Mouse (Mus musculus) fat pad, adult 2 months (tissue): ENCODE results near the gene Txnrd2.

Source experiments
- DNase-seq: peaks from one replicate; pipeline ENCODE4 v3.0.0-alpha.2; 2011; ENCODE audit warnings: low read depth, low spot score; ENCODE audit errors: extremely low read depth

The Txnrd2 gene

DNA sequence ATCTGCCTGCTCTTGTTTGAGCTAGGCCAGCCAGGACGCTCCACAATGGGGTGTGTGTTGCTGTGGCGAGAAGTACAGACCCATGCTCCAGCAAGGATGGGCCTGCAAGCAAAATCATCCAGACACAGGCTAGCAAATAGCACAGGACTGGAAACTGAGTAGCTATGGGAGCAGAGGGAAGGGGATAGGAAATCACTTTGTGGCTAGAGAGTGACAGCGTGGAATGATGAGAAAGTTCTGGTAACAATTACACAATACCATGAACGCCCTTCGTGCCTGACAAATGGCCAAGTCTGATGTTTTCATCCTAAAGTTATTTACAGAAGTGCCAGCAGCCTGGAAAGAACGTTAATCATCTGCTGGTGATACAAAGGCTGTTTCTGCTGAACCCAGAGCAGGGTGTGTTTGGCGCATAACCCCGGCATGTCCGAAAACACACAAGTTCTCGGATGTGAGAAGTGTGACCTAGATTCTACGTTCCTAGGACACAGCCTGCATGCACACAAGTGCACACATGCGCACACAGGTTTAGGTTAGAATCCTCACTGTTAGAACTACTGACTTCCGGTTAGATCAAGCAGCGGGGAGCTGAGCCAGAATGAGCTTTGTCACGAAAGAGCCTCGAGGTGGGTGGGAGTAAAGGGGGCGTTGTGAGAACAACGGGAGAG, 10.0 kb upstream of the Txnrd2 start:
- DNase-seq = no peak

DNA sequence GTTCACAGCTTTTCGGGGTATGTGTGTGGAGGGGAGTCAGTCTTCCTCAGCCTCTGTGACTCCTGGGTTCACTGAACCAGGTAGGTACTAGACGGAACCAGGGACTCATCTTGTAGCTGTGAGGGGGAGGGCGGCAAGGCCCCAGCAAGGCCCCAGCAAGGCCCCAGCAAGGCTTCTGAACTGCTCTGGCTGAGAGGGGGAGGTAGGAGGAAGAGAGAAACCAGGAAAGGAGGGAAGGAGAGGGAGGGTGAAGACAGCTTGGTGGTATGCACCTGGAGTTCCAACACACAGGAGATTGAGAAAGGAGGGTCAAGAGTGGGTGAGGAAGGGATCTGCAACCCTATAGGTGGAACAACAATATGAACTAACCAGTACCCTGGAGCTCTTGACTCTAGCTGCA, 9.3 kb upstream of the Txnrd2 start:
- DNase-seq = no peak

DNA sequence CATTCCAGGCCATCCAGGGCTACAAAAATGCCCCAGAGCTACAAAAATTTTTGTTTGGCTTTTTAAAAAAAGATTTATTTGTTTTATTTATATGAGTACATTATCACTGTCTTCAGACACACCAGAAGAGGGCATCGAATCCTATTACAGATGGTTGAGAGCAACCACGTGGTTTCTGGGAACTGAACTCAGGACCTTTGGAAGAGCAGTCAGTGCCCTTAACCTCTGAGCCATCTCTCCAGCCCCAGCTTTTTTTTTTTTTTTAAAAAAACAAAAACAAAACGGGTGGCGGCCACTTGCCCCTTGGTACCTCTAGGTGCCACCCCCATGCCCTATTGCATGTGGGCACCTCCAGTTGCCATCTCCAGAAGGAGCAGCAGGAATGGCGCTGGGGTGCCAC, 8.7 kb upstream of the Txnrd2 start:
- DNase-seq = no peak

DNA sequence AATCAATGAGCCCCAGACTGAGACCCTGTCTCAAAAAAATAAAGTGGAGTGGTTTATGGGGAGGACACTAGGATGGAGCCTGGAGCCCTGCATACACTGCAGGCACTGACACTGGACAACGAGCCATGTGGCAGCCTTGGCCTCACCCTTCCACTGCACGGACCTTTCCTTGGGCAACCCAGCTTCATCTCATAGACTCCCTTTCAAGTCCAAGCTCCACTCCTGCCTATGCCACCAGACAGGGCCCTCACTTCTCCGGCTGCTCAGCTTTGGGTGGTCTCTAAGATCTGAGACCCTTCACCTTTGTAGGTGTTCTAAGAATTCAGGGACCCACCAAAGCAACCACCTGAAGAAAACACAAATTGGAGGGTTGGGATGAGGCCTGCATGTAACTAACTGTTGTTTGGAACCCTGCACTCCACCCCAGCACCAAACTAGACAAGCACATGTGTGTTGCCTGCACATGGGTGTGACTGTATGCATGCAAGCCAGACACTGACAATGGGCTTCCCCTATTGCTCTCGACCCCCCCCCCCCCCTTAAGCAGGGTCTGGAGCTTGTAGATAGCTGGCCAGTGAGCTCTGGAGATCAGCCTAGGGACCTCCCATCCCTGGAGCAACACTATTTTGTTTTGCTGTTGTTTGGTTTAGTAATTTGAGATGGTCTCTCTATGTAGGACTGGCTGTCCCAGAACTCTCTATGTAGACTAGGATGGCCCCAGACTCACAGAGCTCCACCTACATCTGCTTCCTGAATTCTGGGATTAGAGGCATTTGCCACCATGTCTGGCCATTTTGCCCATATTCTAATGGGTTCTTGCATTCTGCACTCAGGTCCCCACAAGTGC, 7.2 kb upstream of the Txnrd2 start:
- no peak for DNase-seq

DNA sequence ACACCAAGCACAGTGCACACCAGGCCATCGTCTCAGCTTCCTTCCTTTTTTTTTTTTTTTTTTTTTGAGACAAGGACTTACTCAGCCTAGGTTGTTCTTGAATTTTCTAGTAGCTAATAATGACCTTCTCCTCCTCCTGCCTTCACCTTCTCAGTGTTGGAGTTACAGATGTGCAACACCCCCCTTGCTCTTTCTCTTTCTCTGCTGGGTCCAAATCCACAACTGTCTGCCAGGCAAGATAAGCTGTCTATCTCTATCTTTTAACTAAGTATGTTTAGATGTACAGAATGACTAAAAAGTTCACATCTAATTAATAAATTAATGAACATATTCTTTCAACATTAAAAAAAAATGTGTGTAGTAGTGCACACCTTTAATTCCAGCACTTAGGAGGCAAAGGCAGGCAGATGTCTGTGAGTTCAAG, 6.6 kb upstream of the Txnrd2 start:
- DNase-seq = no peak

DNA sequence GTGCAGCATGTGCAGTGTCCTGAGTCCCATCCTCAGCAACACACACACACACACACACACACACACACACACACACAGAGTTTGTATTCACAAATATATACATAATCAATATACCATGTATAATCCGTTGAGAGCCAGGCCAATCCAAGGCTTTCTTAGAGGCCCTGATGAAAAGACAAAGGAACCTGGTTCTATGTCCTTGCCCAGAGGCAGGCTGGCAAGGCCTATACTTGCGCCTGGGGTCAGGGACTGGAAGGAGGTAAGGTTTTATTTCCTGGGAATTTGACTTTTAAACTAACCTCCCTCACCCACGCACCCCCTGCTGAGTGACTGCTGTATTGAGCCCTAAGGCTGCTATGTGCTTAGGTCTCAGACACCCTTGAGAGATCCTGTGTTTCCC, 5.6 kb upstream of the Txnrd2 start:
- no peak for DNase-seq

DNA sequence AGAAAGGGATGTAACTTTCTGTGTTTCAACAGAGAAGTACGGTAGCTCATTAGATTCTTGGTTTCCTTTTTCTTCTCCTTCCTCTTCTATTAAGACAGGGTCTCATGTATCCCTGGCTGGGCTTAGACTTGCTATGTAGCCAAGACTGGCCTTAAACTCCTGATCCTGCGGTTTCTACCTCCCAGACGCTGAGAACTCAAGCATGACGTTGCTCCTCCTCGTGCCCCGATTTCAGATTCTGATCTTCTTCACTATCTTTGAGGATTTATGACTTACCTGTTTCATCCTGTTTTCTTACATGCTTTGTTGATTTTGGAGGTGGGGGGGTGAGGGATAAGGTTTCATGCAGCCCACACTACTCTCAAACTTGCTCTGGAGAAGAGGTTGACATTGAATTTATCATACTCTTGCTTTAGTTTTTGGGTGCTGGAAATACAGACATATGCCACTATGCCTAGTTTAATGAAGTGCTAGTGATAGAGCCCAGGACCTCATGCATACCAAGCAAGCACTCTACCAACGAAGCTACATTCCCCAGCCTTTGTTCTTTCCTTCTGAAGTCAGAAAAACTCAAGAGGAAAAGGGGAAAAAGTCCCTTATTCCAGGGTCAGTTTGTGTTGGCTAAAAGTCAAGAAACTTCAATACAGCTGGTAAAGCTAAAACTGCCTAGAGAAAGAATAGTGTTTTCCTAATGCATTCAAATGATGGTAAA, 2.8 kb upstream of the Txnrd2 start:
- no peak for DNase-seq

DNA sequence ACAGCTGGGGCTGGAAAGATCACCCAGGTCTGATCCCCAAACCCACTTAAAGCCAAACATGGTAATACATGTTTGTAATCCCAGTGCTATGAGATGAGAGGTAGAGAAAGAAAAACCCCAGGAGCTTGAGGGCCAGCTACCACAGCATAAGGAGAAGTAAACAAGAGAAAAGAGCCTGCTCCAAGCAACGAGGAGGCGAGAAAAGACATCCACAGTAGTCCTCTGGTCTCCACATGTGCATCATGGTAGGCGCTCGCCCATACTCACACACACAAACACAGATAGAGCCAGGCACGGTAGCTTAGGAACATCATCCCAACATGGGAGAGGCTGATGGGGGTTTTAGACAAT, 2.3 kb upstream of the Txnrd2 start:
- DNase-seq = no peak

DNA sequence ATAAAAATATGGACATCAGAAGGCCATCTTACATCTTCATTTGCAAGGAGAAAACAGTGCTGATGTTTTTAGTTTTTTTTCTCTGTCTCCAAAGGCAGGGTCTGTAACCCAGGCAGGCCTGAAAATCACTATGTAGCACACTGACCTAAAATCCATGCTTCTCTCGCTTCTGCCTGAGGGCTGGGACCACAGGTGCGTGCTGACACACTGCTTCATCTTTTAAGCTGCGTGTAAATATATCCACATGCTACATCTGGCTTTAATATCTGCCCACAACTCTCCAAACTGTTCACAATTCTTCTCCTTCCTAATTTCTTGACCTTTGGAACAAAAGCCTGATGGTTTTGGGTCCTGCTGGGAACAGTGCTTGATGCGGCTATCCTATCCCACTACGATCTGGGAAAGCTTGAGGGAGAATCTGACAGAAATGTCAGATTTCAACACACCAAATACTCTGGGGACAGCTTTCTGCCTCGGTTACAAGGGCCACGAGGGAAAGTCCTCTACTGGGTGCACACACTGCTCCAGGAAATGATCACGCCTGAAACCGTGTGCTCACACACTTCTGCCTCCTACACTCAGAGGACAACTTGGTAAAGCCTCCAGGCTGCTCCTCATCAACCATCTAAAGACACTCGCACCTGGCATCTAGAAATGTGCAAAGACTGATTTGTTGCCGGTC, 1.7 kb upstream of the Txnrd2 start:
- DNase-seq = no peak

DNA sequence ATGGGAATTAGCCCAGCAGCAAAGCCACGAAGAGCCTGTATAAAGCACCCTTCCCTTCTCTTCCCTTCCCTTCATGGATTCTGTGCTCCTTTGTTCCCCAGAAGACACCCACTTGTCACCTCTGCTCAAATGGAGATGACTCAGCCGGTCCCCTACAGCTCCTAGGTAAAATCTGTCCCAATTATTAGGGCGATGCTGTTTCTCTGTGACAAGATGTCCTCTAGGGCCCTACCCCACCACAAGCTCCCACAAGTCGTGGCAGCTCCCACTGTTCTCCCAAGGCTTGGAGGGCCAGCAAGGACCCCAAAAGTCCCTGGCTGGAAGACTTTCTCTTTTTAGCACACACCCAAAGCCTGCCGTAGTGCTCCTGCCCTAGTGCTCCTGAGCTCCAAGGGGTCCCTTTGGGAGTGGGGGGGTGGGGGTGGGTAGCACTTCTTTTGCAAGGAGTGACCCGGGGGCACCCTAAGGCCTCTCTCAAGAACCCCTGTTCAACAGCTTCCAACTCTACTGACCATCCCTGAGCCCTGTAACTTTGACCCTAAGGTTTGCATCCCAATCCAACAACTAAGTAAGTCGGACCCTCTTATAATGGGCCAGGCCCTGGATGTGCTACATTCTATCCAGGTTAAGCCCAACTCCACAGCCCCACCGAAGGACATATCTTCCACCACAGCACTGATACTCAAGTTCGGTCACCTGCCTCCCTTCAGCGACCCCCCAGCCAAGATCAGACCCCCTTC, 539 bp upstream of the Txnrd2 start:
- DNase-seq = no peak

DNA sequence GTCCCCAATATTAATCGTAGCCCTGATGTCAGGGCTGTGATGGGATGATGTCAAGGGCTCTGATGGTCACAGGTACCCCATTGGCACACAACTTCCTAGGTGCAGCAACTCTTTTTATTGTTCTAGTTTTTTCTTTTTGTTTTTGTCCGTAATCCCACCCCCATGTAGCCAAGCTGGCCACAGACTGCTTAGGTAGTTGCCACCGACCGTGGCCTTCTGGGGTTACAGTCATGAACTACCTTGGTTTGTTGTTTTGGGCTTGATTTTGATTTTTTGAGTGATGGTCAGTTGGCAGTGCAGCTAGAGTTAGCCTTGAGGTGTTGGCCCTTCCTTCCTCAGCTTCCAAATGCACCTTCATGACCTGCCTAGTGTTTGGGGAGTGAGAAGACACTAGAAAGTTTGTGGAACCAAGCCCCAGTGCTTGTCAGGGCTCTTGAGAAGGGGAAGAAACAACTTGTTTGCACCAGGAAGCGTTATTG, 657 bp downstream of the Txnrd2 start, which contains the start of gene Comt:
TSS of gene Comt (minus strand) at position 51 of the 479 bp plus-strand sequence.
- DNase-seq = no peak

DNA sequence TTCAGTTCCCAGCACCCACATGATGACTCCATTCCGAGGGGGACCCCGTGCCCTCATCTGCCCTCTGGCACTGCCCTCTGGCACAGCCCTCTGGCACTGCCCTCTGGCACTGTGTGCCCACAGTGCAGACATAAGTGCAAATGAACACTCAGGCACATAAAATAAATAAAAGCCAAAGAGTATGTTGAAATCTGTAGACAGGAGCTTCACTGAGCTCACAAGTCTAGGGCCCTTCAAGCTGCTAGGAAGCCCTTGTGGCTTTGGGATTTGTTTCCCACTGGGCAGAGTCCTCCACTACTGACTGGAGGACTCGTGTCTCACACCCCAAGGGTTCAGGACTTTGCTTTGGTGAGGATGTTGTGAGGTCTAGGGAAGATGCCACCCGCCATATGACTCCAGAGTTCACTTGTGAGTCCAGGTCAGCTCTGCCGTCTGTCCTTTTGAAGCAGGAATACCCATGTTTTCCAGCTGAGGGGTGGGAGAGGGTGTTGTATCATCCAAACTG, 1.9 kb downstream of the Txnrd2 start:
- DNase-seq = no peak

DNA sequence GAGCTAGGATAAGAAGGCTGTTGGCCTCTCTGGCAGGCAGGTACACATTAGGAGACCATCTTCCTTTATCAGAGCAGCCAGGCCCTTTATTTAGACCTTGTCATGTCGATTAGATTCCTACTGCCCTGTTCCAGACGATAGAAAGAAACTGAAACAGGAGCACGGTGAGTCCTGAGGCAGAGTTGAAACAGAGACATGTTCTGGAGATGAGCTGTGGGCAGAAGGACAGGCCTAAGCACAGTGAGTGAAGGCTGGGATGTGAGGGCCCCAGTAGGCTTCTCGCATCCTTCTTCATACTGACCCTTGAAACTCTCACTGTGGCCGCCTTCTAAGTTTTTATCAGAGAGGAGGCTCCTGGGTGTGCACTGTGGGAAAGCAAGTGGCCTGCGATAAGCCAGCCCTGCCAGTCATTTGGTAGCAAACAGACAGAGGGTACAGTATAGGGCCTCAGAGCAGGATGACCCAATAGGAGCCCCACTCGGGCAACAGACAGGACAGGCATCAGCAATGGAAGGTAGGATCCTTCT, 2.4 kb downstream of the Txnrd2 start:
- no peak for DNase-seq

DNA sequence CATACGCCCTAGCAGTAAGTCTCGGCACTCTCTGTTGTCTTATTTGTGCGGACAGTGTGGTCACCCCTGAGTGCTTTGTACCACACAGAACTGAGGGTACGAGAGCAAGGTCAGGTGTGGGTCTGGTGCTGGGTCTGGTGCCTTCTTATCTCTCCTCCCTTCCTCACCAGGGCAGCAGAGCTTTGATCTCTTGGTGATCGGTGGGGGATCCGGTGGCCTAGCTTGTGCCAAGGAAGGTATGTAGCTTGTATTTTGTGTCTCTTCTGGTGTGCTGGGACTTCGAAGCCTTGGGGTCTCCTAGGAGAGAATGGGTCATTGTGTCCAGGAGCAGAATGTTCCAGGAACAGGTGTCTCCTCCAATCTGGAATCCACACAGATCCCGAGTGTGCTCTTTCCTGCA, 3.5 kb downstream of the Txnrd2 start:
- DNase-seq = no peak

DNA sequence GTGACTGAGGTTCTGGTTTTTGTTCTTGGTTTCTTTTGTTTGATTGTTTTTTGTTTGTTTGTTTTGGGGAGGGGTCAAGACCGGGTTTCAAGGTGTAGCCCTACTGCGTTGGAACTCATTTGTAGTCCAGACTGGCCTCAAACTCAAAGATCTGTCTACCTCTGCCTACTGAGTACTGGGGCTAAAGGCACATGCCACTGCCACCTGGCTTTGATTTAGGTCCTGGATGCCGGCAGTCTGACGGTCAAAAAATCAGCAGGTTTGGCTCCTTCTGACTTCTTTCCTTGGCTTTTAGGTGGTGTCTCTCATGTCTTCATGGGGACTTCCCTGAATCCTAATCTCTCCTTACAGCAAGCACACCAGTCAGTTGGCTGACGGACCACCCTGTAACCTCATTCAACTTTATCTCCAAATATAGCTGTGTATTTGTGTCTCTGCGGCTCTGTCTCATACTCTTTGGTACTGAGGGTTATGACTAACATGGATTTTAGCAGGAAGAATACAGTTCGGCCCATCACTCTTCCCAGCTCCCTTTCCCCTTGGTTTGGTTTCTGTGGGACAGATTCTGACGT, 4.5 kb downstream of the Txnrd2 start:
- no peak for DNase-seq

DNA sequence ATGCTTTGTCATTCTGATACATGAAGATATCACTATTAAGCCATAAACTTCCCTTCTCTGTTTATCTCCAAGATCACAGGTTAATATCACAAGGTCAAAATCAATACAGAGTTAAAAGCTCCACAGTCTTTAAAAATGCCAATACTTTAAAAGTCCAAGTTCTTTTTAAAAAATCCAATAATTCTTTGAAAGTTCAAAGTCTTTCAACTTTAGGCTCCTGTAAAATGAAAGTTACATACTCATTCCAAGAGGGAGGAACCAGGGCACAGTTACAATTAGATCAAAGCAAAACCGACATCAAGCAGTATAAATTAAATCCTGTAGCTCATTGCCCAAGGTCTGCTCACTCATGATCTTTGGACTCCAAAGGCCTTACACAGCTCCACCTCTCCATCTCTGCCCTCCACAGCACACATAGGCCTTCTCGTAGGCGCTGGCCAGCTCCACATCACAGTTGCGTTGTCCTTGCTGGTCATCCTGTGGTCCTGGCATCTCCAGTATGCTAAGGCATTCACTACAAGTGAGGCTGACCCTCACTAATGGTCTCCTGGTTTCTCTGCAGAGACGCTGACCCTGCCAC, 7.2 kb downstream of the Txnrd2 start:
- no peak for DNase-seq

DNA sequence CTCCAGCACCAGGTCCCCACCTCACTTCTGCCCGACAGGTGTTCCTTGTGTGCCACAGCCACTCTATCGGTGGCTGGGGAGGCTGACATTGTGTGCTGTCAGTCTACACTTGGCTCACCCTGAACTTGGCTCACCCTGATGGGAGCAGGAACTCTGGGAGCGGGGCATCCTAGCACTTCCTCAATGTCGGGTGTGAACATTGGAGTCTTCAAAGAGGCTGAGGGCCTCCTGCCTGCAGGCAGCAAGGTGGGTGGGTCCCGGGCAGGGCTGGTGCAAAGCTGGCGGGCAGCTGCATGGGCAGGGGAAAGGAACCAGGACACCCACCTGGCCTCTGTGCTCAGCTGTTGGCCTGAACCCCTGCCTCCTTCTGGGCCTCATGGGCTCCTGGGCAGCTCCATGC, 9.9 kb downstream of the Txnrd2 start:
- no peak for DNase-seq

DNA sequence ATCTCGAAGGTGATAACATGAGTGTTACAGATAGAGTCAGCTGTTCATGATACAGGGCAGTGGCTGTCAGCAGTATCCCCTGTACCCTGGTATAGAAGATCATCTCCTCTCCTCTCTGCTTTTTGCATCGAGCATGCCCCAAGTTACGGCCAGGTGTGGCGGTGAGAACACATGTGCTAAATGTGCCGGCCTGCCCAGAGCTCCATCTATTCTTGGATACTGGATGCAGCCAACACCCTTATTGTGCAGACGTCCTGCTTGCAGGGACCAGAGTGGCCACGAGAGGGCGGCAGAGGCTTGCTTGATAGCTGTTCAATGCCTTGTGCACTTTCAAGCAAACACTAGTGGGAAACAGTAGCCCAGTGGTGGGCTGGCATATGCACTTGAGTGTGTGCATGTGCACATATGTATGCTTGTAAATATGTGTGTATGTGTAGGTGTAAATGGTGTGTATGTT, 17.2 kb downstream of the Txnrd2 start:
- no peak for DNase-seq

DNA sequence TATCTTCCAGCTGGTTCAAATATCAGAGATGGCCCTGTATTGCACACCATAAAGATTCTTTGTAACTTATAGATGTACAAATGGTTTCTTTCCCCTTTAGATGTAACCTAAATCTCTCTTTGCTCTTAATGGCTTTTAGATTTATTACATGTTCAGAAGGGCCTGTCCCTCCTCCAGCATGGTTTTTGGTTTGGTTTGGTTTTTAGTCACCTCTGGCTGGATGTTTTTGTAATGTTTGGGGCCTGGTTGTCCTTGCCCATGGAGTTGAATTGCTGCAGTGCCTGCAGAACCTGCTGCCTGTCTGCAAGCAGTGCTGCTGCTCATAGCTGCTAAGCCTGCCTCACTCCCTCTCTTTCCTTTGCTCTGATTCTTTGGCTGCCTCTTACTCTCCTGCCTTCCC, 21.1 kb downstream of the Txnrd2 start:
- DNase-seq = no peak
